Mouse (Mus musculus) embryonic facial prominence, embryonic 10.5 days (tissue): ENCODE data around the gene Dmgdh. TPM values are rescaled to one million over a fixed set of nuclear protein-coding genes. Genes with fewer than 3 reads are reported as not detected.

Experiments used
- DNase-seq: peaks from one replicate; pipeline ENCODE4 v3.0.0-alpha.2; 2017; ENCODE audit warnings: low spot score
- H3K27ac ChIP-seq: fragments of 300-500 bp; sonication (generic); replicated peaks from 2 replicates; pipeline ENCODE4 v1.5.1; 2016; ENCODE audit warnings: mild to moderate bottlenecking
- H3K27me3 ChIP-seq: fragments of 300-500 bp; sonication (generic); replicated peaks from 2 replicates; pipeline ENCODE4 v1.6.1; 2016; ENCODE audit warnings: low read depth, mild to moderate bottlenecking; ENCODE audit not compliant: poor library complexity, severe bottlenecking
- H3K36me3 ChIP-seq: fragments of 300-500 bp; sonication (generic); replicated peaks from 2 replicates; pipeline ENCODE4 v1.6.1; 2016; ENCODE audit warnings: mild to moderate bottlenecking, moderate library complexity
- H3K4me1 ChIP-seq: fragments of 300-500 bp; sonication (generic); 2 replicates; pipeline ENCODE4 v1.6.1; 2016
- H3K4me3 ChIP-seq: fragments of 300-500 bp; sonication (generic); 2 replicates; pipeline ENCODE4 v1.5.1; 2016; ENCODE audit warnings: mild to moderate bottlenecking, moderate library complexity
- H3K9me3 ChIP-seq: fragments of 300-500 bp; sonication (generic); 2 replicates; pipeline ENCODE4 v1.6.1; 2016; ENCODE audit warnings: mild to moderate bottlenecking
- WGBS: fragments of 180-500 bp; shearing (Covaris S2); methylation state at CpG from one replicate; pipeline ENCODE4 v1.1.7; 2016; 5-methylcytosine and 5-hydroxymethylcytosine counted together
- polyA plus RNA-seq: library from polyadenylated mRNA; unstranded; fragments of >200 nt; fragmentation: Nextera tagmentation; extraction: Ambion mirVana; gene quantifications from 2 replicates; pipeline ENCODE4 v1.2.1, GENCODE M21; 2016

Gene Dmgdh
- 0.05 and 0.06 TPM in 2 replicates for polyA plus RNA-seq

DNA sequence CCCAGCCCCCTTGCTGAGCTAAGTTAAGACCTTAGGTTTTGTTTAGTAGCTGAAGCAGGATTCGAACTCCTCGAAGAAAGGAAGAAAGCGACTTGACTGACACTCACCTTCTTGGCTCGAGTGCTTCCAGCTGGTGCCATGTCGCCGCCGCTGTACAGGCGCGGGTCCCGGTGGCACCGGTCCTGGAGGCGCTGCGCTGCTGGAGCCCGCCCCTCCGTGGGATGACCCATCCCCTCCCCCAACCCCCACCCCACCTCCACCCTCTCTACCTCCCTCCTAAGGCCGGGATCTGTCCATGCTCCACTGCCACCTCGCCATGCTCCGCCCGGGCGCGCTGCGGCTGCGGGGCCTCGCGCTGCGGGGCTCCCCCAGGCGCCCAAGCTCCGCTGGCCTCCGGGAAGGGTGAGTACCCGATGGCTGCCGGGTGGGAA lies at the start of gene Dmgdh, which contains the start of gene Bhmt2:
Gene Dmgdh, plus strand, starts transcription at position 303 of the 431 bp plus-strand sequence.
Gene Bhmt2, minus strand, starts transcription at position 172 of the 431 bp plus-strand sequence.
- Histone ChIP-seq H3K36me3 (no peaks in the 10 kb centered on the region), H3K4me3 (peak within 1 kb of the TSS; percentile 47), H3K27ac (no peak within 1 kb of the TSS), H3K4me1 (peaks cover 10% of the 10 kb centered on the region), H3K27me3 (peaks cover 29% of the 10 kb centered on the region), H3K9me3 (no peaks in the 10 kb centered on the region)
- WGBS, result 8% methylated on average over 31 of the region's 31 CpGs
- peak; percentile 34 for DNase-seq

DNA sequence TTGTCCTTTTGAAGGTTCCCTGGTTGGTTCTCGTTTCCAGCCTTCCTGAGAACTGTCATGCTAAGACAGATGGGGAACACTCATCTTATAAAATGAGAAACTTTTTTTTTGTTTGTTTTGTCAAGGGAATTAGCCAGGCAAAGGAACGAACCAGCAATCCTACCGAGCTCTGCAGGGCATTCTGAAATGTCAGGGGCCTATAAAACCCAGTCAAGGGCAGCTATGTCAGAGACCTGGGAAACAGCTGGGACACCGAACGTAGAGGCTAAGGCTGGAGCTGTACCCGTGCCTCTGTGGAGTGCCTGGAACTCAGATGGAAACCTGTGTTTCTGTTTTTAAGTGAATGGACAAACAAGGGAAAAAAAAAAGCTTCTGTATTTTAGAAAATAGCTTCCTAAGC lies 45.4 kb upstream of the Dmgdh start:
- no peaks in the 10 kb centered on the region for H3K9me3 ChIP-seq
- no peak overlapping the region for H3K4me3 ChIP-seq
- peaks cover 12% of the 10 kb centered on the region for H3K4me1 ChIP-seq
- 35% methylated on average over 6 of the region's 6 CpGs for WGBS
- H3K27me3 ChIP-seq, result no peaks in the 10 kb centered on the region
- no peak overlapping the region for H3K27ac ChIP-seq
- no peak for DNase-seq
- H3K36me3 ChIP-seq, result no peaks in the 10 kb centered on the region

- WGBS, result 88% methylated on average over 10 of the region's 10 CpGs
- peaks cover 12% of the 10 kb centered on the region for H3K4me1 ChIP-seq
- H3K27me3 ChIP-seq, result no peaks in the 10 kb centered on the region
- no peaks in the 10 kb centered on the region for H3K9me3 ChIP-seq
- no peak overlapping the region for H3K27ac ChIP-seq
- H3K36me3 ChIP-seq, result no peaks in the 10 kb centered on the region
- DNase-seq, result no peak
- H3K4me3 ChIP-seq, result no peak overlapping the region
Measured at GRCm38 (mm10) chr13:93630941-93631705, 43.1 kb upstream of the Dmgdh start.

- 84% methylated on average over 5 of the region's 5 CpGs for WGBS
- H3K4me3 ChIP-seq, result no peak overlapping the region
- peaks cover 23% of the 10 kb centered on the region for H3K4me1 ChIP-seq
- no peak overlapping the region for H3K27ac ChIP-seq
- no peaks in the 10 kb centered on the region for H3K9me3 ChIP-seq
- H3K36me3 ChIP-seq, result no peaks in the 10 kb centered on the region
- H3K27me3 ChIP-seq, result no peaks in the 10 kb centered on the region
- DNase-seq, result no peak
Measured at GRCm38 (mm10) chr13:93632927-93633326, 41.3 kb upstream of the Dmgdh start.

- no peaks in the 10 kb centered on the region for H3K9me3 ChIP-seq
- DNase-seq, result no peak
- H3K27me3 ChIP-seq, result no peaks in the 10 kb centered on the region
- no peaks in the 10 kb centered on the region for H3K36me3 ChIP-seq
- H3K4me3 ChIP-seq, result no peak overlapping the region
- H3K4me1 ChIP-seq, result peaks cover 10% of the 10 kb centered on the region; the same call in 1 of the 2 replicates
- WGBS, result 70% methylated on average over 1 of the region's 1 CpGs
- no peak overlapping the region for H3K27ac ChIP-seq
Measured at GRCm38 (mm10) chr13:93636561-93636960, 37.7 kb upstream of the Dmgdh start.

- Histone ChIP-seq H3K27ac (no peak within 1 kb of the TSS), H3K36me3 (no peaks in the 10 kb centered on the region), H3K4me1 (peaks cover 10% of the 10 kb centered on the region; the same call in 1 of the 2 replicates), H3K27me3 (no peaks in the 10 kb centered on the region), H3K4me3 (no peak within 1 kb of the TSS), H3K9me3 (no peaks in the 10 kb centered on the region)
- 69% methylated on average over 19 of the region's 19 CpGs for WGBS
- DNase-seq, result no peak
Measured at GRCm38 (mm10) chr13:93637282-93638245, 36.7 kb upstream of the Dmgdh start, which contains the start of gene Bhmt. Gene Bhmt, minus strand, starts transcription at chr13:93637961.

- WGBS, result 75% methylated on average over 4 of the region's 4 CpGs
- Histone ChIP-seq H3K27me3 (no peaks in the 10 kb centered on the region), H3K9me3 (no peaks in the 10 kb centered on the region), H3K36me3 (no peaks in the 10 kb centered on the region), H3K27ac (no peak overlapping the region), H3K4me1 (peaks cover 10% of the 10 kb centered on the region; the same call in 1 of the 2 replicates), H3K4me3 (no peak overlapping the region)
- DNase-seq, result no peak
Measured at GRCm38 (mm10) chr13:93639636-93640035, 34.6 kb upstream of the Dmgdh start.

DNA sequence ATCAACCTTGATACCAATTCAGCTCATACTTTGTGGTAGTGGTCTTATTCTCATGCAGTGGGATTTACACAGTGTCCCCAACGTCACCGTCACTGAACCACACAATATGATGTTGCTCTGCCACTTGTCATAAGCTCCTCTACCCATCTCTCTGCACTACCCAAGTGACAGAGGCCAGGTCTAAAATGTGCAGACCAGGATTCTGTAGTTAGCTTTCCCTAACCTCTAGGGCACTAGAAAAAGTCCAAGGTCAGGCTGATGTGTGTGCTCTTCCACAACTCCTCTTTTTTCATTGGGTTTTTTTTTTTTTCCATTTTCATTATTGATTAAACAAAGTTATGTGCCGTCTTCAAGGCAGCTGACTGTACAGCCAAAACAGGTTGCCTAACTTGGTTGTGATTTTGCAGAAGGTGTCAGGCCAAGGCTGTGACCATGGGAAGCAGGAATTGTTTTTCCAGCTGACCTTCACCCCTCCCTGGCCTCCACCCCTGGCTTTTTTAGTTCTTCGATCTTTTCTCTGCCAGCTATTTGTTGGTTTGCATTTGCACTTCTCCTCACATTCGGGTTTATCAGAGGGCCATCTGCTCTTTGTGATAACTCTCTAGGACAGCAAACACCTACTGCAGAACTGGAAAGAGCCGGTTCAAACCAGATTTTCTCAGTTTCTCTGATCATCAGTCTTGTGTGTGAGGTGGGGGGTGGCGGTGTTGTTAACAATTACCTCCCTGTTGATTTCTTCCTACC lies 25.7 kb upstream of the Dmgdh start:
- Histone ChIP-seq H3K36me3 (no peaks in the 10 kb centered on the region), H3K4me3 (no peak overlapping the region), H3K27ac (no peak overlapping the region), H3K9me3 (no peaks in the 10 kb centered on the region), H3K4me1 (no peaks in the 10 kb centered on the region), H3K27me3 (no peaks in the 10 kb centered on the region)
- no peak for DNase-seq
- WGBS, result 83% methylated on average over 7 of the region's 7 CpGs

DNA sequence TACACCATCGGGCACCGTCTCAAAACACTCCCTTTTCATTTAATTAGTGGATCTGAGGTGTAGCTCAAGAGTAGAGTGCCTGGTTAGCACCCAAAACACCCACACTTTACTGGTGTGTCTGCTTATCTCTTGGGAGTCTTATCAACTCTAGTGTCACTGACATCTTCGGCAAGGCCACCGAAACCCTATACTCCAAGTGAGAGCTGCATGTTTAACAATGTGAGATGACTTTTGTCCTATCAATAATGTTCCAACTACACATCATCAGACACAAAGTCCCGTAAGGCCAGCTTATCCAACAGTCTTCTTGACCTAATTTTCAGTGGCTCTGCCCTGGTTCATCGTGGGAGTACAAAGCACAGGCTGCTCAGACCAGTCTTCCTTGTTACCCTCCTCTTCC lies 20.9 kb upstream of the Dmgdh start:
- Histone ChIP-seq H3K9me3 (no peaks in the 10 kb centered on the region), H3K4me3 (no peak overlapping the region), H3K36me3 (no peaks in the 10 kb centered on the region), H3K4me1 (peaks cover 2% of the 10 kb centered on the region; the same call in 1 of the 2 replicates), H3K27me3 (no peaks in the 10 kb centered on the region), H3K27ac (no peak overlapping the region)
- 95% methylated on average over 6 of the region's 6 CpGs for WGBS
- DNase-seq, result no peak

DNA sequence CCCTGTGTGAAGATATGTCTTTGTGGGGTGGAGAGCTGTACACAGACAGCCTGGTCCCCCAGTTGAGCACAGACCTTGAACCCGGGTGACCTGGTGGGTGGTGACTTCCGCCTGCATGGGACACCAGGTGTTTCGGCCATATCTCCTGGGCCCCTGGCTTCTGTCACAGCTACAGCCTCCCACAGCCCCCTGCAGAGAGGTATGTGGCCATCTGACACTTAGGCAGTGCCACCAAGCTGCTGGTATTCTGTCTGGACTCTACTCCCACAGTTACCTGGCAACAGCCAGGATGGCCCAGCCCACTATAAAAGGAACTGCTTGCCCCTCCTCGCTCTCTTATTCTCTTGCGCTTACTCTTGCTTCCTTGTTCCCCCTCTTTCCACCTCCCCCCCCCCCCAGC lies 16.3 kb upstream of the Dmgdh start:
- no peaks in the 10 kb centered on the region for H3K27me3 ChIP-seq
- 93% methylated on average over 5 of the region's 5 CpGs for whole genome bisulfite sequencing
- peaks cover 5% of the 10 kb centered on the region; the same call in 1 of the 2 replicates for H3K4me1 ChIP-seq
- H3K36me3 ChIP-seq, result no peaks in the 10 kb centered on the region
- no peak for DNase-seq
- no peak overlapping the region for H3K27ac ChIP-seq
- no peaks in the 10 kb centered on the region for H3K9me3 ChIP-seq
- no peak overlapping the region for H3K4me3 ChIP-seq

DNA sequence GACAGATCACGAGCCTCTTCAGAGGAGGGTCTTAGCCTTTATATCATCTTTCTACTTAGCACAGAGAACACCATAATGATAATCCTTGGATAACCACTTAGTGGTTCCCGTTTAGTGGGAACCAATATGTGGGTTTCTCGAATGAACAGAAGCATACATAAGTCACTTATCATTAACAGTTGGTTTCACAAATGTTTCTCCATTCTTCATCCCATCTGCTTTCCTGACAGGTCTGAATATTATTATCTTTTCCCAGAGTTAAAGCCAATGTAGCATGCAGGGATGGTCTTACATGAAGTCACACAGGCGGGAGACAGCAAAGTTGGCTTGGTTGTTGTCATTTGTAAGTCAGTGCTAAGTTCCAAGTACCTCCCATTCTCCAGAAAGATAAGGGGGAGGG lies 6.6 kb upstream of the Dmgdh start:
- Histone ChIP-seq H3K4me1 (no peaks in the 10 kb centered on the region), H3K4me3 (no peak overlapping the region), H3K9me3 (no peaks in the 10 kb centered on the region), H3K27ac (no peak overlapping the region), H3K27me3 (peaks cover 5% of the 10 kb centered on the region), H3K36me3 (no peaks in the 10 kb centered on the region)
- no peak for DNase-seq
- 92% methylated on average over 4 of the region's 4 CpGs for WGBS

DNA sequence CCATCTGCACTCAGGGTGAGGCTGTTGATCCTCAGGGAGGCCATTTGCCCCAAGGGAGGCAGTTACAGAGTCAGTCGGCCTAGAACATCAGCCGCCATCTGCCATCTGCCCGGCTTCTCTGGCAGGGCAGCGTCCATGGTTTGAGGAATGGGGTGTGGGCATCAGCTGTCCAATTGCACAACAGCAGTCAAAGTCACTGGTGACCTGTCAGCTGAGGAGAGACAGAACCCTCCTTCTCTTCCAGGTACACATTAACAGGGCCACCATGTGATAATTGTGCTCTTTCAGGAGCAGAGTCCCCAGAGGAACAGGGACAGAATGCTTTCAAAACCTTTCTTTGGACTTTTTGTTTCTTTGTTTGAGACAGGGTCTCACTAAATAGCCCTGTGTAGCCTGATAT lies 1.9 kb upstream of the Dmgdh start:
- Histone ChIP-seq H3K4me1 (peaks cover 10% of the 10 kb centered on the region), H3K9me3 (no peaks in the 10 kb centered on the region), H3K4me3 (no peak overlapping the region), H3K36me3 (no peaks in the 10 kb centered on the region), H3K27ac (no peak overlapping the region), H3K27me3 (peaks cover 29% of the 10 kb centered on the region)
- no peak for DNase-seq
- 92% methylated on average over 4 of the region's 4 CpGs for WGBS
